Mouse (Mus musculus): ENCODE results near the gene Oas1f. TPM values are rescaled to one million over a fixed set of nuclear protein-coding genes. Genes with fewer than 3 reads are reported as not detected.

Gene Oas1f
- not detected for polyA plus RNA-seq (2014; fragmentation: Illumina TruSeq; extraction: RNeasy Lipid Tissue Mini Kit (QIAGEN cat#74804); ENCODE audit: low read depth, low replicate concordance)

DNA sequence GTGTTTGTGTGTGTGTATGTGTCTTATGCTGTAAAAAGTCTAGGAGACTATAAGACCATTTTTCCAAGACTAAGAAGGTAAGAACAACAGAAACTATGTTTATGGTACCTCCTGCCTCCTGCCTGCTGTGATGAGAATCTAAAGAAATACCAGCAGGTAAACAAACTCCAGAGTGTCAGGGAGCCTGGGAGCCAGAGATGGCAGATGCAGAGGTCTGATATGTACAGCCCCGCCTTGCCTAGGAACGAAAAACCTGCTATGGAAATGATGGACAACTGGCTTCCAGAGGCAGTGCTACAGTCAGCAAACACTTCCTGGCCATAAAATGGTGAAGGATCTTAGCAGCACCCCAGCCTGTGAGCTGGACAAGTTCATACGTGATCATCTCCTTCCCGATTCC is at the start of gene Oas1f:
Gene Oas1f, plus strand, starts transcription at position 301 of the 400 bp plus-strand sequence.

DNA sequence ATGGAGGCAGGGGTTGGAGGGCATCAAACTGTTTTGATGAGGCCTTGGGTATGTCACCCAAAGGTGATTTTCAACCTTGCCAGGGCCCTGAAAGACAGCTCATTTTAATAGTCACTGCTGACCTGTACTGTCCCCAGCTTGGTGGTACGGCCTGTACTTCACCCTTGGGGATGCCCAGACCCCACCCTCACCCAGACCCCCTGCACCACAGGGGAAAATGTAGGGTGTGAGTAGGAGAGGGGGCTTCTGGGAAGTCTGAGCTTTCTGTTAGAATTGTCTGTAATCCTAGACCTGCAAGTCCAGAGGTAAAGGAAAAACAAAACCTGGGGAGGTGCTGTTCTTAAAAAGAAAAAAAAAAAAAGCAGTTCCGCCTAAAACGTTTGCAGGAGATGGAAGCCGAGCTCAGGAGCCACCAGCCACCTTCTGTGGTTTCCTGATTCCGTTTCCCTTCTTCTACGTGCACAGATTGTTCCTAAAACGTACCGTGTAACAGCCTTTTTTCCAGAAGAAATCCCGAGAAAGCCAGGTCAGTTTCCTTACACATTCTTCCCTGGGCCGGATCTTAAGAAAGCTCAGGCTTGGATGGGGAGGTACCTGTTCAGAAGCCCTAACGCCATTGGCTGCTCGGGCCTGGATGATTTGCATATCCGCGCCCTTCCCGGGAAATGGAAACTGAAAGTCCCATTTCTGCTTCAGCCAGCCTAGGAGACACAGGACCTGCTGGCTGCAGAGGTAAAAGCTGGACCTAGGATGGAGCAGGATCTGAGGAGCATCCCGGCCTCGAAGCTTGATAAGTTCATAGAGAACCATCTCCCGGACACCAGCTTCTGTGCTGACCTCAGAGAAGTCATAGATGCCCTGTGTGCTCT is 35.0 kb upstream of the Oas1f start, which contains the start of gene Oas1c:
Gene Oas1c, minus strand, starts transcription at position 564 of the 869 bp plus-strand sequence.

DNA sequence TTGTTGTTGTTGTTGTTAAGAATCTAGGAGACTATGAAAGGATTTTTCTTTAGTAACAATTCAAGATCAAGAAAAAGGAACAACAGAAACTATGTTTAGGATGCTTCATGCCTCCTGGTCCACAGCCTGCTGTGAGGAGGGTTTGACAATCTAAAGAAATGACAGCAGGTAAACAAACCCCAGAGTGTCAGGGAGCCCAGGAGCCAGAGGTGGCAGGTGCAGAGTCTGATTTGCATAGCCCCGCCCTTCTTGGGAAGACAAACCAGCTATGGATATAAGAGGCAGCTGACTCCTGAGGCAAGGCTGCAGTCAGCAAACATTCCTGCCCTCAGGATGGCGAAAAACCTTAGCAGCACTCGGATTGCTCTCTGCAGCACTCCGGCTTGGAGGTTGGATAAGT is 14.0 kb downstream of the Oas1f start, which contains the start of gene Oas1h:
Gene Oas1h, plus strand, starts transcription at position 301 of the 400 bp plus-strand sequence.

DNA sequence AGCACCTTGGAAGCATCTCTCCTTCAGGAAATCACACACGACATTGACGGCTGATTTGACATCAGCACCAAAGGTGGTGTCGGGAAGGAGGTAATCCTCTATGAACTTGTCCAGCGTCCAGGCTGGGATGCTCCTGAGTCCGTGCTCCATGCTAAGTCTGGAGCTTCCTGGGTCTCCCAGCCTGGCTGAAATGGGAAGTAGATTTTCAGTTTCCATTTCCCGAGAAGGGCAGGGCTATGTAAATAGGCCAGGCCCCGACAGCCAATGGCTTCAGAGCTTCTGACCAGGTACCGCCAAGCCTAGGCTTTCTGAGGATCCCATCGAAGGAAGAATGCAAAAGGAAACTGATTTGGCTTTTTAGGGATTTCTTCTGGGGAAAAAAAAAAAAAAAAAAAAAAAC is 40.2 kb downstream of the Oas1f start, which contains the start of gene Oas1g:
Gene Oas1g, minus strand, starts transcription at position 201 of the 400 bp plus-strand sequence.

DNA sequence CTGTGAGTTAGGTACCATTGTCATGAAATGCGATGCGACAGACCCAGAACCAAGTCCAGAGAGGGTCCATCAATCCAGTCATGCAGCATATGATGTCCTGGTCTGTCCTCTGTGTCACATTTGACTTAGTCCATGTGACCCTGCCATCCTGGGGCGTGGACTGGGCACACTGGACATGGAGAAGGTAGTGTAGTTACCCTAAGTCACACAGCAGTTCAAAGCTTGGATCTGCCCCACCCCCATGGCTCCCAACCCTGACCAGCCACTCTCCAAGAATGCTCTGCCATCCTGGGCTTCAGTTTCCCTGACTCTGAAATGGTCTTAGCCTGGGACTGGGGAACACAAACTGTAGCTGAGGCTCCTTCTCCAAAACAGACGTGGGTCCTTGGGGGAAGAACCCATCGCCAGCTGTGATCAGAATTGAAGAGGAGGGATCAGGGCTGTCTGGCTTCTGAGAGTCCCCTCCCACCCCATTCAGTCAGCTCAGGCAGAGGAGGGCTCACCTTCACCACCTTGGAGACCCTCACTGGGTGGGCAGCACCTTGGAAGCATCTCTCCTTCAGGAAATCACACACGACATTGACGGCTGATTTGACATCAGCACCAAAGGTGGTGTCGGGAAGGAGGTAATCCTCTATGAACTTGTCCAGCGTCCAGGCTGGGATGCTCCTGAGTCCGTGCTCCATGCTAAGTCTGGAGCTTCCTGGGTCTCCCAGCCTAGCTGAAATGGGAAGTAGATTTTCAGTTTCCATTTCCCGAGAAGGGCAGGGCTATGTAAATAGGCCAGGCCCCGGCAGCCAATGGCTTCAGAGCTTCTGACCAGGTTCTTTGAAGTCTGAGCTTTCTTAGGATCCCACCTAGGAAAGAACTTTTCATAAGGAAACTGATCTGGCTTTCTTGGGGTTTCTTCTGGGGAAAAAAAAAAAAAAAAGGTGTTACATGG is 59.9 kb downstream of the Oas1f start, which contains the start of gene Oas1a:
Gene Oas1a, minus strand, starts transcription at position 731 of the 943 bp plus-strand sequence.

Other genes starting within 250 kb of the Oas1f start
- gene Rita1, start 234.8 kb upstream of the Oas1f start, polyA plus RNA-seq (2014; fragmentation: Illumina TruSeq; extraction: RNeasy Lipid Tissue Mini Kit (QIAGEN cat#74804); ENCODE audit: low read depth, low replicate concordance) = 13.1 TPM
- 15.9 TPM for gene Ddx54, start 234.6 kb upstream of the Oas1f start, polyA plus RNA-seq (2014; fragmentation: Illumina TruSeq; extraction: RNeasy Lipid Tissue Mini Kit (QIAGEN cat#74804); ENCODE audit: low read depth, low replicate concordance)
- gene Cfap73, start 213.1 kb upstream of the Oas1f start, polyA plus RNA-seq (2014; fragmentation: Illumina TruSeq; extraction: RNeasy Lipid Tissue Mini Kit (QIAGEN cat#74804); ENCODE audit: low read depth, low replicate concordance) = not detected
- gene Rasal1, start 198.6 kb upstream of the Oas1f start, polyA plus RNA-seq (2014; fragmentation: Illumina TruSeq; extraction: RNeasy Lipid Tissue Mini Kit (QIAGEN cat#74804); ENCODE audit: low read depth, low replicate concordance) = not detected
- gene Dtx1, start 135.4 kb upstream of the Oas1f start, polyA plus RNA-seq (2014; fragmentation: Illumina TruSeq; extraction: RNeasy Lipid Tissue Mini Kit (QIAGEN cat#74804); ENCODE audit: low read depth, low replicate concordance) = 0.73 TPM
- 8.4 TPM for gene Oas2, start 97.5 kb upstream of the Oas1f start, polyA plus RNA-seq (2014; fragmentation: Illumina TruSeq; extraction: RNeasy Lipid Tissue Mini Kit (QIAGEN cat#74804); ENCODE audit: low read depth, low replicate concordance)
- 0.37 TPM for gene Oas3, start 69.7 kb upstream of the Oas1f start, polyA plus RNA-seq (2014; fragmentation: Illumina TruSeq; extraction: RNeasy Lipid Tissue Mini Kit (QIAGEN cat#74804); ENCODE audit: low read depth, low replicate concordance)
- gene Oas1e, start 51.8 kb upstream of the Oas1f start, polyA plus RNA-seq (2014; fragmentation: Illumina TruSeq; extraction: RNeasy Lipid Tissue Mini Kit (QIAGEN cat#74804); ENCODE audit: low read depth, low replicate concordance) = not detected
- gene Oas1c, start 34.9 kb upstream of the Oas1f start, polyA plus RNA-seq (2014; fragmentation: Illumina TruSeq; extraction: RNeasy Lipid Tissue Mini Kit (QIAGEN cat#74804); ENCODE audit: low read depth, low replicate concordance) = 0.71 TPM
- not detected for gene Oas1h, start 14.1 kb downstream of the Oas1f start, polyA plus RNA-seq (2014; fragmentation: Illumina TruSeq; extraction: RNeasy Lipid Tissue Mini Kit (QIAGEN cat#74804); ENCODE audit: low read depth, low replicate concordance)
- gene Oas1g, start 40.2 kb downstream of the Oas1f start, polyA plus RNA-seq (2014; fragmentation: Illumina TruSeq; extraction: RNeasy Lipid Tissue Mini Kit (QIAGEN cat#74804); ENCODE audit: low read depth, low replicate concordance) = 2.9 TPM
- 3.8 TPM for gene Oas1a, start 60.2 kb downstream of the Oas1f start, polyA plus RNA-seq (2014; fragmentation: Illumina TruSeq; extraction: RNeasy Lipid Tissue Mini Kit (QIAGEN cat#74804); ENCODE audit: low read depth, low replicate concordance)
- not detected for gene Oas1d, start 67.2 kb downstream of the Oas1f start, polyA plus RNA-seq (2014; fragmentation: Illumina TruSeq; extraction: RNeasy Lipid Tissue Mini Kit (QIAGEN cat#74804); ENCODE audit: low read depth, low replicate concordance)
- gene Rph3a, start 162.7 kb downstream of the Oas1f start, polyA plus RNA-seq (2014; fragmentation: Illumina TruSeq; extraction: RNeasy Lipid Tissue Mini Kit (QIAGEN cat#74804); ENCODE audit: low read depth, low replicate concordance) = not detected